In genomic region chr6:34723250-34723904, GRCm38 (mm10) we compare ENCODE assay signal across 26 mouse cellular contexts. TPM values are rescaled to one million over a fixed set of nuclear protein-coding genes. Genes with fewer than 3 reads are reported as not detected.
DNase-seq lines count a peak whose midpoint lies in the region; ATAC-seq and TF ChIP-seq lines count a peak whose summit lies in the region.
"Had no signal": no experiment of that assay in that cellular context is flagged by ENCODE, and none has a peak within 500 bp of the region (broad histone marks: within the 10 kb centered on the region; RNA-seq: fewer than 3 reads in every experiment).

No protein-coding gene starts in this region.

- dilution Hi-C loops in CH12.LX (cut with MboI; ENCODE audit: extremely low pct_ligation_motif_present, extremely low pct_unique_long_range_greater_than_20kb, low sequenced_read_pairs) = no loop called here

- H3K27me3 ChIP-seq in heart, embryonic 10.5 days (ENCODE audit: insufficient read depth, poor library complexity, severe bottlenecking) = no peaks in the 10 kb centered on the region
- no peaks in the 10 kb centered on the region for H3K27me3 ChIP-seq in heart, embryonic 13.5 days (replicated peaks)
- no peaks in the 10 kb centered on the region for H3K27me3 ChIP-seq in CH12.LX (replicated peaks)
- H3K27me3 ChIP-seq: embryonic facial prominence, embryonic 12.5 days; forebrain, embryonic 13.5 days; Patski had no signal

- intact Hi-C loops in heart, postnatal 14 days (cut with DNase I) = no loop called here

- TF ChIP-seq POLR2A in CH12.LX (IDR thresholded peaks at IDR 0.05; ENCODE audit: low read depth, low read length) = no peak

- H3K4me3 ChIP-seq in heart, embryonic 10.5 days = no peak overlapping the region
- H3K4me3 ChIP-seq in heart, embryonic 13.5 days = no peak overlapping the region
- H3K4me3 ChIP-seq in CH12.LX (replicated peaks in 1 of 3; ENCODE audit: low read depth in 2 of 3, low read length in 2 of 3, poor library complexity in 1 of 3) = no peak overlapping the region
- H3K4me3 ChIP-seq: embryonic facial prominence, embryonic 12.5 days; erythroblast, embryonic 14.5 days; forebrain, embryonic 10.5 days; forebrain, embryonic 13.5 days; gastrocnemius, adult 2 months had no signal

- TF ChIP-seq EP300 in CH12.LX (IDR thresholded peaks at IDR 0.05; ENCODE audit: low read length) = peak; percentile 84

- H3K9me3 ChIP-seq in heart, embryonic 10.5 days = no peaks in the 10 kb centered on the region; the same call in 1 of the 2 replicates
- H3K9me3 ChIP-seq in heart, embryonic 13.5 days = 0 out of 2 replicates have a peak, but pooled peaks cover 4% of the 10 kb centered on the region
- peaks cover 2% of the 10 kb centered on the region for H3K9me3 ChIP-seq in CH12.LX (replicated peaks; ENCODE audit: low read length)
- H3K9me3 ChIP-seq: embryonic facial prominence, embryonic 12.5 days; forebrain, embryonic 13.5 days; G1E had no signal

- H3K79me2 ChIP-seq in CH12.LX (replicated peaks; ENCODE audit: control insufficient read depth, extremely low read depth, insufficient read depth, poor library complexity, severe bottlenecking) = no peaks in the 10 kb centered on the region

- TF ChIP-seq CTCF in CH12.LX (conservative IDR thresholded peaks at IDR 0.05 in 1 of 2, IDR thresholded peaks at IDR 0.05 in 1 of 2; ENCODE audit: low read depth in 2 of 2, low read length in 2 of 2) = no peak

- no peak for ATAC-seq in heart, embryonic 13.5 days (ENCODE audit: extremely low read depth, insufficient number of reproducible peaks, low FRiP score, low TSS enrichment)
- ATAC-seq: forebrain, embryonic 13.5 days; forebrain, embryonic 16.5 days; intestine, postnatal 0 days; Patski had no signal

- H3K36me3 ChIP-seq in heart, embryonic 10.5 days = peaks cover 16% of the 10 kb centered on the region
- H3K36me3 ChIP-seq in heart, embryonic 13.5 days = peaks cover 21% of the 10 kb centered on the region
- H3K36me3 ChIP-seq in CH12.LX (replicated peaks in 1 of 2; ENCODE audit: control insufficient read depth in 1 of 2, insufficient read depth in 1 of 2, low read length in 1 of 2) = no peaks in the 10 kb centered on the region
- H3K36me3 ChIP-seq: embryonic facial prominence, embryonic 12.5 days; G1E had no signal

- no peak for TF ChIP-seq RAD21 in CH12.LX (IDR thresholded peaks at IDR 0.05; ENCODE audit: low read depth, low read length)

- H3K4me2 ChIP-seq in heart, embryonic 13.5 days = no peak overlapping the region
- peak overlapping the region; percentile 3; the same call in 1 of the 2 replicates for H3K4me2 ChIP-seq in CH12.LX (ENCODE audit: insufficient read depth, low read depth, poor library complexity, severe bottlenecking)
- H3K4me2 ChIP-seq: embryonic facial prominence, embryonic 12.5 days; forebrain, embryonic 13.5 days; hindbrain, embryonic 14.5 days had no signal

- H3K4me1 ChIP-seq in heart, embryonic 10.5 days = peaks cover 56% of the 10 kb centered on the region
- peaks cover 78% of the 10 kb centered on the region for H3K4me1 ChIP-seq in heart, embryonic 13.5 days
- H3K4me1 ChIP-seq in CH12.LX (ENCODE audit: control insufficient read depth in 1 of 2, insufficient read depth in 2 of 2) = peaks cover 8 to 29% of the 10 kb centered on the region in 2 experiments; a peak in 3 of 4 replicates

- in situ Hi-C loops in CH12.LX (cut with MboI; ENCODE audit: low pct_ligation_motif_present, low pct_unique_long_range_greater_than_20kb, low sequenced_read_pairs) = no loop called here

- no peak overlapping the region for H3K9ac ChIP-seq in heart, embryonic 13.5 days
- no peak overlapping the region for H3K9ac ChIP-seq in CH12.LX (ENCODE audit: insufficient read depth, low read depth)
- H3K9ac ChIP-seq: embryonic facial prominence, embryonic 12.5 days; forebrain, embryonic 13.5 days; hindbrain, embryonic 14.5 days had no signal

- H3K27ac ChIP-seq in heart, embryonic 10.5 days = 0 out of 2 replicates have a peak overlapping the region, but pooled peaks have one; percentile 83
- H3K27ac ChIP-seq in heart, embryonic 13.5 days (replicated peaks) = peak overlapping the region; percentile 59
- H3K27ac ChIP-seq in CH12.LX (ENCODE audit: insufficient read depth, low read depth) = no peak overlapping the region
- H3K27ac ChIP-seq: embryonic facial prominence, embryonic 12.5 days; forebrain, embryonic 10.5 days; forebrain, embryonic 13.5 days; hindbrain, embryonic 14.5 days had no signal

- 86% methylated on average over 10 of the region's 10 CpGs for WGBS in heart, embryonic 10.5 days
- 80% methylated on average over 10 of the region's 10 CpGs for WGBS in heart, embryonic 13.5 days

- DNase-seq in heart, embryonic 10.5 days (ENCODE audit: low spot score) = no peak
- DNase-seq in heart, adult 9 months (ENCODE audit: low spot score in 2 of 2) = no peak
- DNase-seq in heart, postnatal 14 days = no peak
- peak; percentile 47 for DNase-seq in A20 (ENCODE audit: low read depth, low spot score)
- peak; percentile 24 for DNase-seq in CH12.LX (ENCODE audit: extremely low read depth)
- DNase-seq in left cerebral cortex, adult 8-10 months (ENCODE audit: low spot score in 2 of 2) = no peak
- no peak for DNase-seq in kidney, postnatal 14 days
- DNase-seq: adrenal gland, postnatal 10 days; adrenal gland, postnatal 36 days; cerebellum, adult 18-20 months; cerebellum, adult 9-10 months; cerebellum, postnatal 14 days; gastrocnemius, adult 2 months; gastrocnemius, postnatal 14 days; heart, postnatal 4 days; kidney, adult 2 months had no signal

TF ChIP-seq in CH12.LX, 34 proteins besides CTCF, POLR2A, EP300 and RAD21:
- TF ChIP-seq JUN (IDR thresholded peaks at IDR 0.05; ENCODE audit: insufficient read depth, low read depth, low read length) (no peak), IRF4 (IDR thresholded peaks at IDR 0.05; ENCODE audit: low read depth, low read length) (peak; percentile 91), ZNF384 (IDR thresholded peaks at IDR 0.05; ENCODE audit: low read depth, low read length) (peak; percentile 49), JUND (conservative IDR thresholded peaks at IDR 0.05; ENCODE audit: low read depth, low read length) (peak; percentile 67), TCF12 (IDR thresholded peaks at IDR 0.05; ENCODE audit: low read depth, low read length) (0 out of 2 replicates have a peak, but pooled peaks have one; percentile 13), NRF1 (IDR thresholded peaks at IDR 0.05; ENCODE audit: low read depth, low read length) (no peak), MAFK (IDR thresholded peaks at IDR 0.05; ENCODE audit: insufficient replicate concordance, low read length) (peak; percentile 39; the same call in 1 of the 2 replicates)
TF ChIP-seq in CH12.LX: peak in this region for 5.

RNA-seq across cellular contexts. Expression of gene Agbl3, which starts 56.9 kb away (rescaled TPM):
- 4.0 and 6.0 TPM in 2 replicates for polyA plus RNA-seq in heart, embryonic 10.5 days (2016; fragmentation: Nextera tagmentation; extraction: Ambion mirVana)
- polyA plus RNA-seq in heart, embryonic 13.5 days (2015; fragmentation: Nextera tagmentation; extraction: Ambion mirVana) = 5.1 and 6.2 TPM in 2 replicates
- 1 to 10 TPM; 4.6 to 5.9 TPM for total RNA-seq in heart, postnatal 14 days (2021)
- total RNA-seq in CH12.LX (2012; rRNA removed) (1.5 and 1.9 TPM in 2 replicates), CH12.LX (2014; rRNA removed) (4.8 and 5.1 TPM in 2 replicates)
- polyA plus RNA-seq in CH12.LX (2012; ENCODE audit: insufficient read length, low read depth) = 3.2 and 3.4 TPM in 2 replicates
- 10 to 100 TPM; 14.4 to 18.7 (median 15.8) TPM for total RNA-seq in left cerebral cortex, adult 8-10 months (2022)
- polyA plus RNA-seq: G1E had no signal

Comparison
In these comparisons a context has a peak if more than half of its experiments do, and no peak if none do; other contexts are left out.
1. DNase-seq: peak in A20 (single experiment) and CH12.LX (single experiment); none in heart, embryonic 10.5 days (single experiment), heart, adult 9 months (0 of 2), heart, postnatal 14 days (0 of 2), left cerebral cortex, adult 8-10 months (0 of 2) and kidney, postnatal 14 days (single experiment).